ENCODE assay signal across 8 mouse cellular contexts in genomic region chr13:76383972-76384663, GRCm38 (mm10). TPM values are rescaled to one million over a fixed set of nuclear protein-coding genes. Genes with fewer than 3 reads are reported as not detected.
DNase-seq lines count a peak whose midpoint lies in the region; ATAC-seq and TF ChIP-seq lines count a peak whose summit lies in the region.

Gene Mctp1, plus strand, starts transcription at chr13:76384535.

- peak within 1 kb of the TSS; percentile 58 for H3K9ac ChIP-seq in embryonic facial prominence, embryonic 14.5 days (ENCODE audit: low read depth, low read length)
- H3K9ac ChIP-seq in liver, adult 2 months (ENCODE audit: low read depth, low read length), result no peak within 1 kb of the TSS; the same call in 1 of the 2 replicates
- peak within 1 kb of the TSS; percentile 69 for H3K9ac ChIP-seq in midbrain, postnatal 0 days (replicated peaks; ENCODE audit: low read length, poor library complexity, severe bottlenecking)
- peak within 1 kb of the TSS; percentile 54 for H3K9ac ChIP-seq in stomach, postnatal 0 days (ENCODE audit: low read length)

- no peak for TF ChIP-seq CTCF in spleen, adult 2 months (IDR thresholded peaks at IDR 0.05; ENCODE audit: extremely low read depth, insufficient read depth, insufficient read length, insufficient replicate concordance)
- no peak for TF ChIP-seq CTCF in liver, adult 2 months (IDR thresholded peaks at IDR 0.05; ENCODE audit: low read depth, low read length)
- TF ChIP-seq CTCF in midbrain, postnatal 0 days (IDR thresholded peaks at IDR 0.05), result no peak
- TF ChIP-seq CTCF in stomach, postnatal 0 days (IDR thresholded peaks at IDR 0.05; ENCODE audit: low read depth), result peak; percentile 14; the same call in 1 of the 2 replicates

- WGBS in spleen, adult 2 months, result 1% methylated on average over 60 of the region's 62 CpGs
- WGBS in embryonic facial prominence, embryonic 14.5 days, result 2% methylated on average over 24 of the region's 62 CpGs
- under 1% methylated on average over 60 of the region's 62 CpGs for WGBS in heart, embryonic 10.5 days
- WGBS in liver, adult 2 months, result under 1% methylated on average over 58 of the region's 62 CpGs
- WGBS in midbrain, postnatal 0 days, result under 1% methylated on average over 53 of the region's 62 CpGs
- 1% methylated on average over 39 of the region's 62 CpGs for WGBS in stomach, postnatal 0 days

- TF ChIP-seq EP300 in stomach, postnatal 0 days (optimal IDR thresholded peaks at IDR 0.05), result no peak

- H3K4me3 ChIP-seq in spleen, adult 2 months (ENCODE audit: extremely low read depth, insufficient read depth, insufficient read length), result peak within 1 kb of the TSS; percentile 49; the same call in 1 of the 2 replicates
- H3K4me3 ChIP-seq in embryonic facial prominence, embryonic 14.5 days (ENCODE audit: low read depth, low read length), result peak within 1 kb of the TSS; percentile 57
- peak within 1 kb of the TSS; percentile 76 for H3K4me3 ChIP-seq in heart, embryonic 10.5 days
- H3K4me3 ChIP-seq in liver, adult 2 months (ENCODE audit: insufficient read depth, low read depth, low read length), result peak within 1 kb of the TSS; percentile 30; the same call in 1 of the 2 replicates
- H3K4me3 ChIP-seq in midbrain, postnatal 0 days (ENCODE audit: low read depth, low read length), result peak within 1 kb of the TSS; percentile 83
- H3K4me3 ChIP-seq in stomach, postnatal 0 days (ENCODE audit: low read depth, low read length), result peak within 1 kb of the TSS; percentile 58

- peak; percentile 94 for ATAC-seq in embryonic facial prominence, embryonic 14.5 days (ENCODE audit: low read depth)
- peak; percentile 77 for ATAC-seq in midbrain, postnatal 0 days (ENCODE audit: low FRiP score)
- peak; percentile 92 for ATAC-seq in stomach, postnatal 0 days (ENCODE audit: low FRiP score, low TSS enrichment)

- H3K27me3 ChIP-seq in spleen, adult 2 months (ENCODE audit: control insufficient read depth, insufficient read depth, low read length), result peaks cover 13% of the 10 kb centered on the region
- peaks cover 37% of the 10 kb centered on the region for H3K27me3 ChIP-seq in embryonic facial prominence, embryonic 14.5 days (replicated peaks; ENCODE audit: control insufficient read depth, insufficient read depth, low read length)
- peaks cover 60% of the 10 kb centered on the region; the same call in 1 of the 2 replicates for H3K27me3 ChIP-seq in heart, embryonic 10.5 days (ENCODE audit: insufficient read depth, poor library complexity, severe bottlenecking)
- H3K27me3 ChIP-seq in liver, adult 2 months (ENCODE audit: control insufficient read depth, insufficient read depth, low read length), result peaks cover 19% of the 10 kb centered on the region
- H3K27me3 ChIP-seq in midbrain, postnatal 0 days (ENCODE audit: insufficient read depth, low read length), result no peaks in the 10 kb centered on the region
- no peaks in the 10 kb centered on the region for H3K27me3 ChIP-seq in stomach, postnatal 0 days (ENCODE audit: control insufficient read depth, insufficient read depth, low read length)

- no peaks in the 10 kb centered on the region for H3K9me3 ChIP-seq in embryonic facial prominence, embryonic 14.5 days (ENCODE audit: control insufficient read depth, low read length)
- no peaks in the 10 kb centered on the region for H3K9me3 ChIP-seq in heart, embryonic 10.5 days
- no peaks in the 10 kb centered on the region for H3K9me3 ChIP-seq in midbrain, postnatal 0 days (ENCODE audit: low read length)
- H3K9me3 ChIP-seq in stomach, postnatal 0 days (ENCODE audit: control insufficient read depth, low read length), result no peaks in the 10 kb centered on the region

- no peak for DNase-seq in spleen, adult 2 months (ENCODE audit: low read depth in 1 of 2, low spot score in 2 of 2)
- no peak for DNase-seq in spleen, postnatal 14 days (ENCODE audit: low spot score in 2 of 2)
- peak; percentile 78 for DNase-seq in embryonic facial prominence, embryonic 14.5 days (ENCODE audit: low spot score)
- DNase-seq in heart, embryonic 10.5 days (ENCODE audit: low spot score), result peak; percentile 82
- peak; percentile 19 for DNase-seq in kidney, adult 9 months
- no peak for DNase-seq in liver, adult 2 months (ENCODE audit: extremely low read depth, low read depth, low spot score)
- peak; percentile 32 for DNase-seq in midbrain, postnatal 0 days (ENCODE audit: low spot score)
- DNase-seq in stomach, postnatal 0 days (ENCODE audit: low spot score), result peak; percentile 80

- no peak for TF ChIP-seq POLR2A in spleen, adult 2 months (IDR thresholded peaks at IDR 0.05; ENCODE audit: low read depth, low read length)
- no peak for TF ChIP-seq POLR2A in liver, adult 2 months (IDR thresholded peaks at IDR 0.05; ENCODE audit: extremely low read depth, insufficient read depth, low read length)

- H3K4me2 ChIP-seq in embryonic facial prominence, embryonic 14.5 days (ENCODE audit: low read depth, low read length), result peak within 1 kb of the TSS; percentile 97
- H3K4me2 ChIP-seq in midbrain, postnatal 0 days (ENCODE audit: low read depth, low read length, poor library complexity, severe bottlenecking), result peak within 1 kb of the TSS; percentile 98
- H3K4me2 ChIP-seq in stomach, postnatal 0 days (replicated peaks; ENCODE audit: low read depth), result peak within 1 kb of the TSS; percentile 98

- H3K27ac ChIP-seq in spleen, adult 2 months (ENCODE audit: insufficient read depth, low read length), result no peak within 1 kb of the TSS
- no peak within 1 kb of the TSS for H3K27ac ChIP-seq in embryonic facial prominence, embryonic 14.5 days (replicated peaks; ENCODE audit: low read depth, low read length)
- H3K27ac ChIP-seq in heart, embryonic 10.5 days, result peak within 1 kb of the TSS; percentile 77
- no peak within 1 kb of the TSS for H3K27ac ChIP-seq in liver, adult 2 months (replicated peaks; ENCODE audit: insufficient read depth, low read depth, low read length)
- no peak within 1 kb of the TSS for H3K27ac ChIP-seq in midbrain, postnatal 0 days (ENCODE audit: low read depth, low read length)
- H3K27ac ChIP-seq in stomach, postnatal 0 days (replicated peaks), result peak within 1 kb of the TSS; percentile 69

- no peaks in the 10 kb centered on the region for H3K36me3 ChIP-seq in spleen, adult 2 months (ENCODE audit: control insufficient read depth, insufficient read depth, low read length)
- no peaks in the 10 kb centered on the region for H3K36me3 ChIP-seq in embryonic facial prominence, embryonic 14.5 days (ENCODE audit: control insufficient read depth, insufficient read depth, low read length)
- no peaks in the 10 kb centered on the region for H3K36me3 ChIP-seq in heart, embryonic 10.5 days
- H3K36me3 ChIP-seq in liver, adult 2 months (ENCODE audit: control insufficient read depth, insufficient read depth, low read length), result no peaks in the 10 kb centered on the region
- no peaks in the 10 kb centered on the region for H3K36me3 ChIP-seq in midbrain, postnatal 0 days (ENCODE audit: insufficient read depth, low read length)
- H3K36me3 ChIP-seq in stomach, postnatal 0 days (ENCODE audit: control insufficient read depth, insufficient read depth, low read length), result no peaks in the 10 kb centered on the region

- H3K4me1 ChIP-seq in spleen, adult 2 months (ENCODE audit: control insufficient read depth, insufficient read depth, insufficient read length), result peaks cover 11% of the 10 kb centered on the region
- H3K4me1 ChIP-seq in embryonic facial prominence, embryonic 14.5 days (ENCODE audit: control insufficient read depth, insufficient read depth, low read length), result peaks cover 8% of the 10 kb centered on the region; the same call in 1 of the 2 replicates
- H3K4me1 ChIP-seq in heart, embryonic 10.5 days, result peaks cover 15% of the 10 kb centered on the region
- 0 out of 2 replicates have a peak, but pooled peaks cover 3% of the 10 kb centered on the region for H3K4me1 ChIP-seq in liver, adult 2 months (ENCODE audit: control insufficient read depth, insufficient read depth, low read length)
- 0 out of 2 replicates have a peak, but pooled peaks cover 2% of the 10 kb centered on the region for H3K4me1 ChIP-seq in midbrain, postnatal 0 days (ENCODE audit: insufficient read depth, low read length)
- H3K4me1 ChIP-seq in stomach, postnatal 0 days (replicated peaks; ENCODE audit: control insufficient read depth, insufficient read depth), result 0 out of 2 replicates have a peak, but pooled peaks cover 2% of the 10 kb centered on the region

- no peaks in the 10 kb centered on the region for H3K79me2 ChIP-seq in liver, adult 2 months (ENCODE audit: control insufficient read depth, insufficient read depth, low read length)

RNA-seq across cellular contexts. Expression of gene Mctp1, which starts in this region (rescaled TPM):
- 0.47 and 0.53 TPM in 2 replicates for polyA plus RNA-seq in spleen, adult 2 months (2012; rRNA removed)
- 1.0 and 1.3 TPM in 2 replicates for polyA plus RNA-seq in embryonic facial prominence, embryonic 14.5 days (2014; fragmentation: Nextera tagmentation; extraction: Ambion mirVana)
- polyA plus RNA-seq in heart, embryonic 10.5 days (2016; fragmentation: Nextera tagmentation; extraction: Ambion mirVana), result 0.39 and 0.55 TPM in 2 replicates
- total RNA-seq in liver, adult 2 months (2014; rRNA removed), result 0.65 and 0.67 TPM in 2 replicates
- 0.04 TPM in 1 of 2 replicates, not detected in the other for polyA plus RNA-seq in liver, adult 2 months (2012; rRNA removed)
- 7.0 TPM in 2 replicates for total RNA-seq in midbrain, postnatal 0 days (2014; rRNA removed)
- 3.4 and 3.9 TPM in 2 replicates for polyA plus RNA-seq in midbrain, postnatal 0 days (2015; fragmentation: Nextera tagmentation; extraction: Ambion mirVana)
- polyA plus RNA-seq in stomach, postnatal 0 days (2015; fragmentation: Nextera tagmentation; extraction: Ambion mirVana), result 1.1 and 1.2 TPM in 2 replicates

Comparison
In these comparisons a context has a peak if more than half of its experiments do, and no peak if none do; other contexts are left out.
1. Peak in DNase-seq, H3K4me3 ChIP-seq and H3K27ac ChIP-seq in heart, embryonic 10.5 days; RNA of the gene not detected or under 1 TPM.
2. DNase-seq: peak in embryonic facial prominence, embryonic 14.5 days (single experiment), kidney, adult 9 months (single experiment), midbrain, postnatal 0 days (single experiment) and stomach, postnatal 0 days (single experiment); none in spleen, adult 2 months (0 of 2), spleen, postnatal 14 days (0 of 2) and liver, adult 2 months (single experiment).
3. H3K4me3 ChIP-seq: peak in every context shown above with its lines; median percentile 83 in midbrain, postnatal 0 days; 76 in heart, embryonic 10.5 days; 58 in stomach, postnatal 0 days; 57 in embryonic facial prominence, embryonic 14.5 days; 49 in spleen, adult 2 months; 30 in liver, adult 2 months.
4. Peak in every context shown above with its lines, with median percentiles within 50 percentile points of each other: ATAC-seq and H3K4me2 ChIP-seq.